Mouse (Mus musculus): ENCODE measurements around the gene Stag2. TPM values are rescaled to one million over a fixed set of nuclear protein-coding genes. Genes with fewer than 3 reads are reported as not detected.

Gene Stag2
- polyA plus RNA-seq (2016; fragmentation: Nextera tagmentation; extraction: Ambion mirVana) = 42.7 and 48.2 TPM in 2 replicates

DNA sequence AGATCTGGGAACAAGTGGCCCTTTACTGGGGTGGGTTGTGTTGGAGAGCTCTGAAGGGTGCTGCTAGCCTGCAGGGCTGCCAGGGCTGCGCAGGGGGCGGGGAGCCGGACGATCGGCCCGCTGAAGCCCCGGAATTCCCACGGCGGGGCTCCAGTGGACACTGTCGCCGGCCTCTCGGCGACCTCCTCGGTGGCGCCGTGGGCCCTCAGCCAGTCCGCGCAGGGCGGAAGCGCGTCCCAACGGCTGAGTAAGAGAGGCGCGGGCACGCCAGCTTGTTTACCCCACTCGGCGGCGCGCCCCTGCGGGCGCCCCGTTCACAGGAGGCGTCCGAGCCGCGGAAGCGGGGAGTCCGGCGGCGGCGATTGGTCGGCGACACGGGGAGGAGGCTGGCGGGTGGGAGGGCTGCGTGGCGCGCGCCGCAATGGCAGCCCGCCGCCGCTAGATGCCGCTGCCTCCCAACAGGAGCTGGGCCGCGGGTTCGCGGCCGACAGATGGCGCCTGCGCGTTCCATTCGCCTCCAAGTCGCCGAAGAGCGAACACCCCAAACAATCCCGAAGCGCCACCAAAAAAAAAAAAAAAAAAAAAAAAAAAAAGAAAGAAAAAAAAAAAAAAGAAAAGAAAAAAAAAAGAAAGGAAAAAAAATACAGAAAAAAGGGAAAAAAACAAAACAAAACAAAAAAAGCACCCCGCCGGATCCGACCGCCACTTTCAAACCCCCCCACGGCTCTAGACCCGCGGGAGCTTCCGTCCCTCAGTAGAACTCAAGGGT is at the start of gene Stag2:
Gene Stag2 (plus strand): TSS at position 530 of the 769 bp plus-strand sequence.
- H3K4me1 ChIP-seq (replicated peaks) = 0 out of 2 replicates have a peak, but pooled peaks cover 7% of the 10 kb centered on the region
- peak within 1 kb of the TSS; percentile 98 for H3K9ac ChIP-seq
- H3K36me3 ChIP-seq = no peaks in the 10 kb centered on the region
- peak within 1 kb of the TSS; percentile 100 for H3K27ac ChIP-seq (ENCODE audit: poor library complexity, severe bottlenecking)
- 0 out of 2 replicates have a peak, but pooled peaks cover 3% of the 10 kb centered on the region for H3K9me3 ChIP-seq (replicated peaks)
- peak within 1 kb of the TSS; percentile 61 for H3K4me2 ChIP-seq
- H3K27me3 ChIP-seq (replicated peaks) = no peaks in the 10 kb centered on the region
- peak; percentile 84 for ATAC-seq (ENCODE audit: insufficient number of reproducible peaks, low FRiP score)
- WGBS = 6% methylated on average over 55 of the region's 76 CpGs
- H3K4me3 ChIP-seq = peak within 1 kb of the TSS; percentile 81

GRCm38 (mm10) chrX:42107137-42107536 is 42.0 kb upstream of the Stag2 start:
- Histone ChIP-seq H3K27ac (ENCODE audit: poor library complexity, severe bottlenecking) (no peak overlapping the region), H3K4me1 (replicated peaks) (no peaks in the 10 kb centered on the region), H3K9ac (no peak overlapping the region), H3K4me3 (no peak overlapping the region), H3K27me3 (replicated peaks) (no peaks in the 10 kb centered on the region), H3K9me3 (replicated peaks) (peaks cover 4% of the 10 kb centered on the region), H3K36me3 (peaks cover 43% of the 10 kb centered on the region), H3K4me2 (no peak overlapping the region)
- WGBS = 90% methylated on average over 6 of the region's 6 CpGs
- ATAC-seq (ENCODE audit: insufficient number of reproducible peaks, low FRiP score) = no peak

DNA sequence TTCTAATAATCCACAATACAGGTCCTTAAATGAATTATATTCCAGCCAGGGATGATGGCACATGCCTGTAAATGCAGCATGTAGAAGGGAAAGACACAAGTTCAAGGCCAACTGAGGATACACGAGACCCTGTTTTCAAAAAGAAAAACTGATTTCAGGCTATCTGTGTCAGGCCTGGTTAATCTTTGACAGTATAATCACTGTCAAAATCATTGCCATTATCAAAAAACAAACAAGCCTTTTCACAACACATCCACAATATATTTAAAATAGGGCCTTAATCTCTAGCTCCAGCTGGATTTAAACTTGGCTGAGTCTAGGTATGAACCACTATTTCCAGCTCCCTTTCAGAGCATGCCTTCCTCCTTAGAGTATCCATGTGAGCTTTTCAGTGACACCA is 38.5 kb upstream of the Stag2 start:
- no peak for ATAC-seq (ENCODE audit: insufficient number of reproducible peaks, low FRiP score)
- Histone ChIP-seq H3K4me3 (no peak overlapping the region), H3K36me3 (peaks cover 19% of the 10 kb centered on the region), H3K9ac (no peak overlapping the region), H3K9me3 (replicated peaks) (peaks cover 4% of the 10 kb centered on the region), H3K4me1 (replicated peaks) (no peaks in the 10 kb centered on the region), H3K4me2 (no peak overlapping the region), H3K27me3 (replicated peaks) (no peaks in the 10 kb centered on the region), H3K27ac (ENCODE audit: poor library complexity, severe bottlenecking) (no peak overlapping the region)
- WGBS = 51% methylated on average over 1 of the region's 1 CpGs

- 73% methylated on average over 6 of the region's 6 CpGs for WGBS
- no peaks in the 10 kb centered on the region for H3K9me3 ChIP-seq (replicated peaks)
- ATAC-seq (ENCODE audit: insufficient number of reproducible peaks, low FRiP score) = no peak
Observed at GRCm38 (mm10) chrX:42119442-42120048, 29.6 kb upstream of the Stag2 start.

GRCm38 (mm10) chrX:42124963-42125697 is 24.0 kb upstream of the Stag2 start:
- H3K4me3 ChIP-seq = no peak overlapping the region
- H3K4me1 ChIP-seq (replicated peaks) = no peaks in the 10 kb centered on the region
- no peak overlapping the region for H3K4me2 ChIP-seq
- no peaks in the 10 kb centered on the region for H3K27me3 ChIP-seq (replicated peaks)
- H3K9ac ChIP-seq = no peak overlapping the region
- ATAC-seq (ENCODE audit: insufficient number of reproducible peaks, low FRiP score) = no peak
- 63% methylated on average over 5 of the region's 5 CpGs for WGBS
- peaks cover 15% of the 10 kb centered on the region for H3K9me3 ChIP-seq (replicated peaks)
- H3K27ac ChIP-seq (ENCODE audit: poor library complexity, severe bottlenecking) = no peak overlapping the region
- H3K36me3 ChIP-seq = no peaks in the 10 kb centered on the region

More at GRCm38 (mm10) chrX:42119442-42120048, 29.6 kb upstream of the Stag2 start:
- Histone ChIP-seq H3K4me3 (no peak overlapping the region), H3K36me3 (no peaks in the 10 kb centered on the region), H3K27ac (ENCODE audit: poor library complexity, severe bottlenecking) (no peak overlapping the region), H3K4me1 (replicated peaks) (no peaks in the 10 kb centered on the region), H3K9ac (no peak overlapping the region), H3K27me3 (replicated peaks) (no peaks in the 10 kb centered on the region), H3K4me2 (no peak overlapping the region)

GRCm38 (mm10) chrX:42139882-42140281 is 9.2 kb upstream of the Stag2 start:
- Histone ChIP-seq H3K9ac (no peak overlapping the region), H3K4me3 (no peak overlapping the region), H3K27ac (ENCODE audit: poor library complexity, severe bottlenecking) (peak overlapping the region; percentile 69), H3K36me3 (no peaks in the 10 kb centered on the region), H3K4me2 (peak overlapping the region; percentile 36), H3K9me3 (replicated peaks) (no peaks in the 10 kb centered on the region), H3K27me3 (replicated peaks) (no peaks in the 10 kb centered on the region), H3K4me1 (replicated peaks) (0 out of 2 replicates have a peak, but pooled peaks cover 7% of the 10 kb centered on the region)
- WGBS = 29% methylated on average over 9 of the region's 9 CpGs
- peak; percentile 71 for ATAC-seq (ENCODE audit: insufficient number of reproducible peaks, low FRiP score)

DNA sequence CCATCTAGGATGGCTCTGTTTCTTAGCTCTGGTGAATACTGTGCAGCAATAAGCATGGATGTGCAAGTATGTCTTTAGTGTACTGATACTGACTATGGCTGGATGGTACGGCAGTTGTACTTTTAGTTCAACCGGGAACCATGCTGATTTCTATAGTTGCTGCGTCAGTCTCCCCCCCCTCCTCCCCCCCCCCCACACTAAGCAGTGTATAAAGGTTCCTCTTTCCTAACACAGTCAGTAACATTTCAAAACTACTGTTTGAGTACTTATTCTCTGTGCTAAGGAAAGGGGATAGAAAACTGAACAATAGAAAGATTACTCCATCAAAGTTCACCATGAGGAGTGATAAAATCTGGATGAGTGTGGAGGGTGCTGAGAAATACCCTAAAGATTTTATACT is 6.5 kb upstream of the Stag2 start:
- H3K27ac ChIP-seq (ENCODE audit: poor library complexity, severe bottlenecking) = no peak overlapping the region
- no peak overlapping the region for H3K4me3 ChIP-seq
- H3K36me3 ChIP-seq = no peaks in the 10 kb centered on the region
- H3K4me1 ChIP-seq (replicated peaks) = 0 out of 2 replicates have a peak, but pooled peaks cover 7% of the 10 kb centered on the region
- no peaks in the 10 kb centered on the region for H3K27me3 ChIP-seq (replicated peaks)
- H3K4me2 ChIP-seq = no peak overlapping the region
- H3K9me3 ChIP-seq (replicated peaks) = no peaks in the 10 kb centered on the region
- WGBS = 81% methylated on average over 3 of the region's 3 CpGs
- no peak for ATAC-seq (ENCODE audit: insufficient number of reproducible peaks, low FRiP score)
- H3K9ac ChIP-seq = no peak overlapping the region

DNA sequence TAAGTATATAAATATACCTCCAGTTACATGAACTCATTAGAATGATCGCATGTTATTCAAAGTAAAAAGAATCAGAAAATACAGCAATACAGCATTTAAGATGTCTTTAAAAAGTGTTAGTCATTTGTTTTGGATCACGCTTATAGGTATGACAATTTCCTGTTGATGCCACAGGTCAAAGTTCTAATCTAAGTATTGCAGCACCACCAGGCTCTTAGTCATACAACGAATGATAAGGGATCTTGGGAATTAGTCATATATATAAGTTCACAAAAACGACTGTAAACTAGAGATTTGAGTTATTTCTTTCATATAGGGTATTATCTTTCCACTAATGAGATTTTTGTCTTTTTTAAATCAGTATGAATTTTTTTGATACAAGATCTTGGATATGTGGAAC is 5.1 kb upstream of the Stag2 start:
- Histone ChIP-seq H3K9me3 (replicated peaks) (0 out of 2 replicates have a peak, but pooled peaks cover 3% of the 10 kb centered on the region), H3K36me3 (no peaks in the 10 kb centered on the region), H3K27me3 (replicated peaks) (no peaks in the 10 kb centered on the region), H3K27ac (ENCODE audit: poor library complexity, severe bottlenecking) (no peak overlapping the region), H3K4me3 (no peak overlapping the region), H3K4me2 (no peak overlapping the region), H3K9ac (no peak overlapping the region), H3K4me1 (replicated peaks) (0 out of 2 replicates have a peak, but pooled peaks cover 11% of the 10 kb centered on the region)
- 71% methylated on average over 4 of the region's 4 CpGs for WGBS
- ATAC-seq (ENCODE audit: insufficient number of reproducible peaks, low FRiP score) = no peak

- peak overlapping the region; percentile 48; the same call in 1 of the 2 replicates for H3K4me3 ChIP-seq
- H3K27ac ChIP-seq (ENCODE audit: poor library complexity, severe bottlenecking) = peak overlapping the region; percentile 92
- no peak overlapping the region for H3K9ac ChIP-seq
Observed at GRCm38 (mm10) chrX:42148016-42148451, 1.1 kb upstream of the Stag2 start.

GRCm38 (mm10) chrX:42149557-42150345 is 634 bp downstream of the Stag2 start:
- H3K27ac ChIP-seq (ENCODE audit: poor library complexity, severe bottlenecking) = peak overlapping the region; percentile 100
- peak overlapping the region; percentile 81 for H3K4me3 ChIP-seq
- no peaks in the 10 kb centered on the region for H3K36me3 ChIP-seq
- peak overlapping the region; percentile 55 for H3K4me2 ChIP-seq
- H3K9me3 ChIP-seq (replicated peaks) = 0 out of 2 replicates have a peak, but pooled peaks cover 3% of the 10 kb centered on the region
- peak overlapping the region; percentile 98 for H3K9ac ChIP-seq
- no peaks in the 10 kb centered on the region for H3K27me3 ChIP-seq (replicated peaks)
- WGBS = 24% methylated on average over 66 of the region's 71 CpGs
- 0 out of 2 replicates have a peak, but pooled peaks cover 7% of the 10 kb centered on the region for H3K4me1 ChIP-seq (replicated peaks)
- ATAC-seq (ENCODE audit: insufficient number of reproducible peaks, low FRiP score) = peak; percentile 49

More at GRCm38 (mm10) chrX:42148016-42148451, 1.1 kb upstream of the Stag2 start:
- Histone ChIP-seq H3K27me3 (replicated peaks) (no peaks in the 10 kb centered on the region), H3K9me3 (replicated peaks) (0 out of 2 replicates have a peak, but pooled peaks cover 3% of the 10 kb centered on the region), H3K4me1 (replicated peaks) (0 out of 2 replicates have a peak, but pooled peaks cover 5% of the 10 kb centered on the region), H3K4me2 (peak overlapping the region; percentile 61), H3K36me3 (no peaks in the 10 kb centered on the region)
- 31% methylated on average over 5 of the region's 5 CpGs for WGBS
- ATAC-seq (ENCODE audit: insufficient number of reproducible peaks, low FRiP score) = no peak

Measured in heart, embryonic 12.5 days (tissue).